Mouse (Mus musculus) B cell, adult 2 months (primary cell): ENCODE measurements around the gene Zfp512b.

ENCODE experiments used
- DNase-seq, 2 experiments: peaks; one replicate each; pipeline ENCODE4 v3.0.0; 2022

Zfp512b gene

DNA sequence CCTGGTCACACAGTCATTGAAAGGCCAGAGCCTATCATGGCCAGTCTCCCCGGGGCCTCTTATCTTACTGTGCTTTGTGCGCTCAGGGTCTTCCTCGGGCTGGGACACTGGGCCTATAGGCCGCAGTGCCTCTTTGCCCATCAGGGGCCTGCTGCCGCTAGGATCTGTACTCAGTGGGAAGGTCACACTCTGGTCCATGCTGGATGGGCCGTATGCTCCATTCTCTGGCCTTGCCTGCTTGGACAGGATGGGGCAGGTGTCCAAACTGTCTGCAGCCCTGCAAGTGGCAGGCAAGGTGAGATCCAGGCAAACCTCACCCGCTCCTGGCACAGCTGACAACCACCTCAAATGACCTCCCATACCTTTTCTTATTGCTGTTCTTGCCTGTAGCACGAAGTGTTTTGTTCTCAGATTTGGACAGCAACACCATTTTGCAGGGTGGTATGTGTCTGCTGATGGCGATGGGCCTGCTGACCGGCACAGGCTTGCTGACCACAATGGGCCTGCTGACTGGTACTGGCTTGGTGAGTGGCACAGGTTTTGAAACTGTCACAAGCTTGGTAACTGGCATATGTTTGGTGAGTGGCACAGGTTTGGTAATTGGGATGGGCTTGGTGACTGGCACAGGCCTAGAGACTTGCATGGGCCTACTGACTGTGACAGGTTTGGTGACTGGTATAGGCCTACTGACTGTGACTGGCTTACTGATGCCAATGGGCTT lies 3.4 kb downstream of the Zfp512b start:
- DNase-seq = no peak

GRCm38 (mm10) chr2:181588229-181588780 lies 4.3 kb downstream of the Zfp512b start:
- no peak for DNase-seq

GRCm38 (mm10) chr2:181587796-181588195 lies 4.8 kb downstream of the Zfp512b start:
- no peak for DNase-seq

DNA sequence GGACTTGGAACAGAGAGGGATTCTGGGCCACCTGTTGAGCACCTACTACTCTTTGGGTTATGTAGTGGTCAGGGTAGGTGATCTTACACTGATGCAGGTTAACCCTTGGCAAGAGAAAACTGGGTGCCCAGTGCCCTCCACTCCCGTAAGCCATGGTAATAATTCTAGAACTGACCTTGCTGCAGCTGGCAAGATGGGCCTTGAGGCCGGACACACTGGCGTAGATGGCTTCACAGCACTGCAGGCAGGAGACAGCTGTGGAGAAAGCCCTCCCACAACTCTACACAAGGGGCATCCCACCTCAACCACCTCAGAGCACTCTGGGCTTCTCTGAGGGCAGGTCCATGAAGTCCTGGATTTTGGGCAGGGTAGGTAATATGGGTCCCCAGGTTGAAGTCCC lies 6.5 kb downstream of the Zfp512b start:
- DNase-seq = no peak

GRCm38 (mm10) chr2:181585506-181585905 lies 7.1 kb downstream of the Zfp512b start:
- DNase-seq = no peak

DNA sequence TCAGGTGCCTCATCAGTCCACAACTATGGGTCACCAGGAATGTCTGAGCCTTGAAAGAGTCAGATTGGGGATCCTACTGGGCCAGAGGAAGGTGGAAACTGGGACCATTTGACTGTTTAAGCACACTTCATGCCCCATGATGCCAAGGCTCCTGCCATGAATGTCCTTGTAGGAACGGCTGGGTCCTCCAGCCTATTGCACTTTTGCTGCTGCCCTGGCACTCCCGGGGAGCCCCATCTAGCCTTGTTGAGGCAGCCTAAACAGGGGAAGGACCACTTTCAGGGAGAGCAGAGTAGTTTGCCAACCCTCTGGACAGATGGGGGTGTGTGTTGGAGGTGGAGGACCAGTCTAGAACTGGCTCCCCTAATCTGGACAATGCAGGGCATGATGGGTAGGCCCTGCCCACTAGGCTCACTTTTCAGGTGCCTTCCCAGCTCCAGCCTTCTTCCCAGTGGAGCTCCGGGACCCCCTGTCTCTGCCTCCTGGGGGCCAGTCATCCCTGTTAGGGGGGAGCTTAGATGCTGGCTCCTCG lies 8.1 kb downstream of the Zfp512b start, which contains the start of gene Uckl1:
Uckl1 (minus strand) TSS at position 482 of the 532 bp plus-strand sequence.
- no peak for DNase-seq

GRCm38 (mm10) chr2:181583460-181584257 lies 8.9 kb downstream of the Zfp512b start:
- DNase-seq = no peak

- no peak for DNase-seq
These were observed 9.7 kb downstream of the Zfp512b start for GRCm38 (mm10) chr2:181582939-181583338.

DNA sequence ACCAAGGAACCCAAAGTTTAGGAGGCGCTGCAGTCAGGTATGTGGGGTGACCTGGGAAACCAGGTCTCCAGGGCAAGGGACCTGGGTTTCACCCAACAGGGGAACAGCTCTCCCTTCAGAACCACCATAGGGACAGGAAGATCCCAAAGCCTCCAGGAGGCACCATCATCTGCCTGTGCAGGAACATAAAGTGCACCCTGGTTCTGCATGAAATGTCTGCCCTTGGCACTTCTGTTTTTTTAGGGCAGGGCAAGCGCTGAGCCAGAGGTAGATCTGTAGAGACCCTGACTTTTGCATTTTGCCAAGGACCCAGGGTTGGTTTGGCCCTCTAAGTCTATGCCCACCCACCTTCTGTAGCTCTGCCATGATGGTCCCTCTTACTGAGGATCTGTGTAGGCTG lies 10.2 kb downstream of the Zfp512b start:
- no peak for DNase-seq

- peak; percentile 88 for DNase-seq
These were observed 11.0 kb downstream of the Zfp512b start for GRCm38 (mm10) chr2:181581402-181582120.

GRCm38 (mm10) chr2:181581016-181581401 lies 11.6 kb downstream of the Zfp512b start:
- DNase-seq = peak; percentile 90

DNA sequence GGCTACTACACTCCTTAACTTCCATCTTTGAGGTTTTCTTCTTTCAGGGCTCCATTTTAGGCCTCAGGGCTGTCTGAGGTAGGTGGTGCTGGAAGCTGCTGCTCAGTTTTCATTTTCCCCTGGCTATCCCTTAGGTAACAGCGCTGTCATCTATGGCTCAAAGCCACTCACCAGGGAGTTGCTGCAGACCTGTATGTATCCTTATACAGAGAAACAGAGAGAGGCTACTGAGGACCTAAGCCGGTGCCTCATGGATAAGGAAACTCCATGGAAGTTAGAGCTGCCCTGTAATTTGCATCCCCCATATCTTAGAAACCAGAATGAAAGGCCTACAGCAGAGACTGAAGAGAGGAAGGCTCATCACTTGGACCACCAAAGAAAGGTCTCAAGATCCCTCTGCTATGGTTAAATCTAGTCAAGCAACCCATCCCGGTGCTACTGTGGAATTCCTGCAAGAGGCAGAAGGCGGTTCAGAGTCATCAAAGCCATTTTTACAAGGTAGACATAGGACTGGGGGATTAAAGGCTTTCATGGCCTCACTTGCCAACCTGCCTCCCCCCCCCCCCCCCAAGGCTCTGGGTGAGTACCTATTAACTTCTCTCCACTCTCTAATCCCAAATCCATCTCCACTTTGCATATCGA lies 12.4 kb downstream of the Zfp512b start:
- no peak for DNase-seq

GRCm38 (mm10) chr2:181579681-181580080 lies 12.9 kb downstream of the Zfp512b start:
- no peak for DNase-seq

DNA sequence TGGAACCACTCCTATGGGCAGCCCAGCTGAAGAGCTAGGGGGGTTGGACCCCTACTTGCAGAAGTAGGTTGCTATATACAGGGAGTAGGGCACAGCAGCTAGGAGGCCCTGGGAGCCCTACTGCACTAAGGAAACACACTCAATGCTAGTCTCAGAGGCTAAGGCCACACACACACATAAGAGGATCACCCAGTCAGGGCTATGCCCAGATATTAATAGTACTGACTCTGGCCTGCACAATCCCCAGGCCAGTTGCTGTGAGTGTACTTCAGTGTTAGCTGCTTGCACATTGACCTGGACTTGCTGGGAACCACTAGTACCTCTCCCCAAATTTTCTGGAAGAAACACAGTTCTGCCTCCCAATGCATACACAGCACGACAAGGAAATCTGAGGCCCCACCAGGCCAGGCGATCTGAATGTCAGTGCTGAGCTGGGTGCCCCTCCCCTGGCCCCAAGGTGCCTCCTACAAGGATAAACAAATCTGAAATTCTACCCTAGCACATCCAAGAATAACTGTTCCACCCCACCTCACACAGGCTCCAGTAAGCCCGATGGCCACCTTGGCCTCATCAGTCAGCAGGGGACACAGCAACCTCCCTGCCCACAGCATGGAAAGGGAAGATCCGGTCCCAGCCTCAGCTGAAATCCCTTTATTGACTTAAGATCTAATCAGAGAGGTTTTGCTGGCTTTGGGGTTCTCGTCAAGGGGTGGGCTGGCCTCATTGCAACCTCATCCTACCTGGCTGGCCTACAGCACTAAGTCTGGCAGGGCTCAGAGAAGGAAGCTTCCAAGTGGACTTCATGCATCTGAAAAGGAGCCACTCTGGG lies 13.6 kb downstream of the Zfp512b start:
- DNase-seq = no peak

- no peak for DNase-seq
These were observed 14.5 kb downstream of the Zfp512b start for GRCm38 (mm10) chr2:181577981-181578581.

- no peak for DNase-seq
These were observed 15.5 kb downstream of the Zfp512b start for GRCm38 (mm10) chr2:181577126-181577525.

DNA sequence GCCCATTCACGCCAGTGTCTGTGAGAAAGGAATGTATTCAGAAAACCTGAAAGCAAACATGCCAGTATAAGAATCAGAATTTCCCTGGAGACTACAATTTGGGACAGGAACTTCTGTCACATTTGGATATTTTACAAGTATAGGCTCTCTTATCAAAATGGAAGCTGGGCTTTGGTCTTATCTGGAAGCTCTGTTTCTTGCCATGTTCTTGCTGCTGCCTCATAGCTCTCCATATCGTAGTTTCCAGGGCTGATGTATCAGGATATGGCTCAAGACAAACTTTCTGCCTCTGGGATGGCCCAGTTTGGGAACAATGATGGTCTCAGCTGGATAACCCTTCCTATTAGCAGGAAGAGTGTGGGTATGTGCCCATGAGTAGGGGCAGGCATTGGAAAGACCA lies 16.0 kb downstream of the Zfp512b start:
- no peak for DNase-seq

DNA sequence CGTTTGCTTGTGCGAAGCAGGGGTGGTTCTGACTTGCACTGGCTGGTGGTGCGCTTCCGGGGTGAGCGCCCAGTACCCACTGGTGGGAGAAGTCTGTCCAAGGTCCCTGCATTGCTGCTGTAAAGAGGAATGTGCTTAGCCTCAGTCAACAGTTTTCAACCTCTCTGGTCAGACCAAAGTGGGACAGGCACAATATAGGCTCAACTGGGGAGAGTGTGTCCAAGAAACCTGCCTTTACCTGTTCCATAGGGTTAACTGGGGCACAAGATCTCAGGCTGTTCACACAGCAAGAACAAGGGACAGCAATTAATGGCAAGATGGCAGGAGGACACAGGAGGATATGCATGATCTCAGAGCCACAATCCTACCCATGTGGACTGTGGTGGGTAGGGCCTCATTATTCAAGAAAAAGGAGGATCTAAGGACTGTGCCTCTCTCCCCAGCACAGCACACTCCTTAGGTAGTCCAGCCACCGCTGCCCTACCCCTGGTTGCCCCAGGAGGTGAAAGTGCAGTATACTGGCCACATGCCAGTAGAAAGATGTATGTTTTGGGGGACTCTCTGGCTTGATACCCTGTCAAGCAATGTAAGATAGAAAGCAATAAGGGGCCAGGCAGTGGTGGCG lies 17.6 kb downstream of the Zfp512b start:
- DNase-seq = no peak

- DNase-seq = no peak
These were observed 18.6 kb downstream of the Zfp512b start for GRCm38 (mm10) chr2:181573961-181574360.
